Mouse (Mus musculus) heart, embryonic 13.5 days (tissue): Measurements from ENCODE around the gene Icosl. TPM values are rescaled to one million over a fixed set of nuclear protein-coding genes. Genes with fewer than 3 reads are reported as not detected.
"Not testable (repeated sequence)": the region's sequence is repeated elsewhere in the genome, so short reads cannot be mapped to it uniquely, and the experiment has no call there.

Source experiments
- ATAC-seq: fragments of 200-750 bp; cut with Nextera tagmentation; 2 replicates; pipeline ENCODE4 v1.8.0; 2017; ENCODE audit warnings: moderate TSS enrichment; ENCODE audit not compliant: insufficient number of reproducible peaks, low FRiP score, low TSS enrichment; ENCODE audit errors: extremely low read depth
- H3K27ac ChIP-seq: fragments of 300-500 bp; sonication (generic); replicated peaks from 2 replicates; pipeline ENCODE4 v1.5.1; 2015; ENCODE audit warnings: moderate library complexity, mild to moderate bottlenecking, inconsistent platforms
- H3K27me3 ChIP-seq: fragments of 300-500 bp; sonication (generic); replicated peaks from 2 replicates; pipeline ENCODE4 v1.6.1; 2015; ENCODE audit warnings: mild to moderate bottlenecking, inconsistent platforms
- H3K36me3 ChIP-seq: fragments of 300-500 bp; sonication (generic); 2 replicates; pipeline ENCODE4 v1.6.1; 2015; ENCODE audit warnings: mild to moderate bottlenecking, inconsistent platforms
- H3K4me1 ChIP-seq: fragments of 300-500 bp; sonication (generic); 2 replicates; pipeline ENCODE4 v1.6.1; 2015; ENCODE audit warnings: inconsistent platforms
- H3K4me2 ChIP-seq: fragments of 300-500 bp; sonication (generic); 2 replicates; pipeline ENCODE4 v1.6.1; 2015; ENCODE audit warnings: inconsistent platforms, mild to moderate bottlenecking, moderate library complexity
- H3K4me3 ChIP-seq: fragments of 300-500 bp; sonication (generic); 2 replicates; pipeline ENCODE4 v1.5.1; 2015; ENCODE audit warnings: moderate library complexity, mild to moderate bottlenecking, inconsistent platforms
- H3K9ac ChIP-seq: fragments of 300-500 bp; sonication (generic); 2 replicates; pipeline ENCODE4 v1.6.1; 2015; ENCODE audit warnings: inconsistent platforms, mild to moderate bottlenecking, moderate library complexity
- H3K9me3 ChIP-seq: fragments of 300-500 bp; sonication (generic); 2 replicates; pipeline ENCODE4 v1.6.1; 2016; ENCODE audit warnings: inconsistent platforms
- WGBS: fragments of 180-500 bp; shearing (Covaris S2); methylation state at CpG from one replicate; pipeline ENCODE4 v1.1.7; 2015; ENCODE audit warnings: mixed read lengths; 5-methylcytosine and 5-hydroxymethylcytosine counted together
- polyA plus RNA-seq: library from polyadenylated mRNA; unstranded; fragments of >200 nt; fragmentation: Nextera tagmentation; extraction: Ambion mirVana; gene quantifications from 2 replicates; pipeline ENCODE4 v1.2.1, GENCODE M21; 2015

The Icosl gene
- polyA plus RNA-seq, result 1.3 and 1.8 TPM in 2 replicates

DNA sequence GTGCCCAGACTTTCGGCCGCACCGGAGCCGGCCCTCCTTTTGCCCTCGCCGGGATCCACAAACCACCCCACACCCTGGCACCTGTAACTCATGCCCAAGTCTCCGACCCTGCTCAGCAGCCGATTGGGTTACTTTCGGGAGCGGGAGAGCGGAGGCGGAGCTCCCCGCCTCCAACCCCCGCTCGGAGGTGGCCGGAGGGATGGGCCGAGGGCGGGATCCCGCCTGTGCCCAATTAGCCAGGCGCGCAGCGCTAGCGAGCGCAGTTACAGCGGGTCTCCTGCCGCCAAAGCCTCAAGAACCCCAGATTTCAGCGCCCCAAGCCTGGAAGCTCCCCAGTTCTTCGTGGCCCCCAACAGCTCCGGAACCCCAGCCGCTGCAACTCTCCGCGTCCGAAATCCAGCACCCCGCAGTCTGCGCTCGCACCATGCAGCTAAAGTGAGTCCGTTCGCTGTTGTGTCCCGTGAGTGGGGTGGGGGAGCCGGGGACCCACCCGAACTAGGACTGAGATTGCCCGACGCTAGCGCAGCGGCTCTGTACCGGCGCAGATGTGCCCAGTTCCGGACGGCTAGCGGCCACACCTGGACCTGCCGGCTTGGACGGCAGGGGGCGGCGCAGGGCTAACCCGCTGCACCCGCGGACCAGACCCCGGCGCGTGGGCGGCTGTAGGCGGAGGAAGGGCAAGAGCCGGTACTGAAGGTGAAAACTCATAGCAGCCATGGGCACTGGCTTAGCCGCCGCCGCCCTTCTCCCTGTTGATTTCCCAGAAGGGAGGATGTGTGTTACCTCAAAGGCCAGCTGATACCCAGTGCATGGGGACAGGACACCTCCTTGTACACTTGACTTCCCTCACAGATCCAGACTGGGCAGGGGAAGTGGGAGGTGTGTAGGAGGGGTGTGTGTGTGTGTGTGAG, at the start of gene Icosl:
Icosl (plus strand) TSS at position 202 of the 911 bp plus-strand sequence.
- H3K27ac ChIP-seq, result no peak within 1 kb of the TSS
- WGBS, result under 1% methylated on average over 66 of the region's 66 CpGs

DNA sequence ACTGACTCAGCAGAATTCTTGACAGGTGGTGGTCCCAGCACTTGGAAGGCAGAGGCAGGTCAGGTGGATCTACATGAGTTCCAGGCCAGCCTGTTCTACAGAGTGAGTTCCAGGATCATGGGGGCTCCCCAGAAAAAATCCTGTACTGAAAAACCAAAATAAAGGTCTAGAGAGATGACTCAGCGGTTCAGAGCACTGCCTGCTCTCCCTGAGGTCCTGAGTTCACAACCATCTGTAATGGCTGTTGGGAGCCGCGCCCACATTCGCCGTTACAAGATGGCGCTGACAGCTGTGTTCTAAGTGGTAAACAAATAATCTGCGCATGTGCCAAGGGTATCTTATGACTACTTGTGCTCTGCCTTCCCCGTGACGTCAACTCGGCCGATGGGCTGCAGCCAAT, 49.1 kb upstream of the Icosl start:
- H3K4me1 ChIP-seq, H3K27me3 ChIP-seq, H3K9me3 ChIP-seq, H3K4me3 ChIP-seq, H3K9ac ChIP-seq, H3K27ac ChIP-seq, H3K4me2 ChIP-seq, H3K36me3 ChIP-seq, ATAC-seq: not testable (repeated sequence)
- WGBS, result 92% methylated on average over 6 of the region's 11 CpGs

More for the DNA sequence above, at the start of gene Icosl:
- H3K27me3 ChIP-seq, result peaks cover 38% of the 10 kb centered on the region
- H3K9ac ChIP-seq, result peak within 1 kb of the TSS; percentile 85
- no peaks in the 10 kb centered on the region for H3K36me3 ChIP-seq
- peak within 1 kb of the TSS; percentile 74 for H3K4me3 ChIP-seq
- peak; percentile 79 for ATAC-seq
- peak within 1 kb of the TSS; percentile 100 for H3K4me2 ChIP-seq
- H3K4me1 ChIP-seq, result peaks cover 9% of the 10 kb centered on the region
- H3K9me3 ChIP-seq, result no peaks in the 10 kb centered on the region

DNA sequence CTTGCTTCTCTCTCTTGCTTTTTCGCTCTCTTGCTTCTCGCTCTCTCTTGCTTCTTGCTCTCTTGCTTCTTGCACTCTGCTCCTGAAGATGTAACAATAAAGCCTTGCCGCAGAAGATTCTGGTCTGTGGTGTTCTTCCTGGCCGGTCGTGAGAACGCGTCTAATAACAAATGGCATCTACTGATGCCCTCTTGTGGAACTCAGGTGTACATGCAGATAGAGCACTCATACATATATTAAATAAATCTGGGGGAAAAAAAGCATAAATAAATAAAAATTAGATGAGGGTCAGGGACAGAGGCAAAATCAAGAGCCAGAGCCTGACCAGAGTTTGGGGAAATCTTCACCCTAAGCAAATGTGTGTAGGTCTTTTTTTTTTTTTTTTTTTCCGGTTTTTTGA, 43.6 kb upstream of the Icosl start:
- H3K4me2 ChIP-seq, H3K27me3 ChIP-seq, H3K27ac ChIP-seq, H3K4me1 ChIP-seq, H3K9me3 ChIP-seq, H3K9ac ChIP-seq, H3K4me3 ChIP-seq, ATAC-seq, H3K36me3 ChIP-seq: not testable (repeated sequence)
- WGBS, result 81% methylated on average over 6 of the region's 8 CpGs

- Histone ChIP-seq H3K36me3 (no peaks in the 10 kb centered on the region), H3K9me3 (no peaks in the 10 kb centered on the region), H3K4me1 (no peaks in the 10 kb centered on the region), H3K9ac (no peak overlapping the region), H3K4me3 (no peak overlapping the region), H3K27me3 (no peaks in the 10 kb centered on the region), H3K4me2 (no peak overlapping the region), H3K27ac (no peak overlapping the region)
- ATAC-seq, result no peak
- 4% methylated on average over 5 of the region's 5 CpGs for WGBS
Observed at GRCm38 (mm10) chr10:78028129-78028528, 41.0 kb upstream of the Icosl start.

GRCm38 (mm10) chr10:78029080-78029479, 40.0 kb upstream of the Icosl start:
- no peak overlapping the region for H3K4me2 ChIP-seq

GRCm38 (mm10) chr10:78031987-78032386, 37.1 kb upstream of the Icosl start:
- no peak overlapping the region for H3K9ac ChIP-seq
- no peaks in the 10 kb centered on the region for H3K36me3 ChIP-seq
- no peaks in the 10 kb centered on the region for H3K4me1 ChIP-seq
- no peak overlapping the region for H3K4me2 ChIP-seq
- ATAC-seq, result no peak
- H3K9me3 ChIP-seq, result no peaks in the 10 kb centered on the region
- H3K27me3 ChIP-seq, result peaks cover 9% of the 10 kb centered on the region; the same call in 1 of the 2 replicates
- no peak overlapping the region for H3K4me3 ChIP-seq
- H3K27ac ChIP-seq, result no peak overlapping the region
- 63% methylated on average over 2 of the region's 2 CpGs for WGBS

More at GRCm38 (mm10) chr10:78029080-78029479, 40.0 kb upstream of the Icosl start:
- Histone ChIP-seq H3K4me1 (no peaks in the 10 kb centered on the region), H3K36me3 (no peaks in the 10 kb centered on the region), H3K27ac (no peak overlapping the region), H3K9ac (no peak overlapping the region), H3K4me3 (no peak overlapping the region), H3K27me3 (no peaks in the 10 kb centered on the region), H3K9me3 (no peaks in the 10 kb centered on the region)
- WGBS, result 86% methylated on average over 1 of the region's 1 CpGs
- ATAC-seq, result no peak

GRCm38 (mm10) chr10:78037139-78037538, 32.0 kb upstream of the Icosl start:
- WGBS, result 65% methylated on average over 4 of the region's 4 CpGs
- Histone ChIP-seq H3K27me3 (peaks cover 20% of the 10 kb centered on the region), H3K4me1 (no peaks in the 10 kb centered on the region), H3K4me3 (no peak overlapping the region), H3K4me2 (no peak overlapping the region), H3K27ac (no peak overlapping the region), H3K9ac (no peak overlapping the region), H3K36me3 (no peaks in the 10 kb centered on the region), H3K9me3 (no peaks in the 10 kb centered on the region)
- ATAC-seq, result no peak

- WGBS, result 90% methylated on average over 5 of the region's 5 CpGs
- Histone ChIP-seq H3K9me3 (no peaks in the 10 kb centered on the region), H3K27me3 (peaks cover 35% of the 10 kb centered on the region), H3K4me3 (no peak within 1 kb of the TSS), H3K4me2 (no peak within 1 kb of the TSS), H3K9ac (no peak within 1 kb of the TSS), H3K4me1 (peaks cover 9% of the 10 kb centered on the region; the same call in 1 of the 2 replicates), H3K27ac (no peak within 1 kb of the TSS), H3K36me3 (no peaks in the 10 kb centered on the region)
- ATAC-seq, result no peak
Observed at GRCm38 (mm10) chr10:78041647-78042046, 27.5 kb upstream of the Icosl start, which contains the start of gene Dnmt3l. Gene Dnmt3l (plus strand): TSS chr10:78041947.

DNA sequence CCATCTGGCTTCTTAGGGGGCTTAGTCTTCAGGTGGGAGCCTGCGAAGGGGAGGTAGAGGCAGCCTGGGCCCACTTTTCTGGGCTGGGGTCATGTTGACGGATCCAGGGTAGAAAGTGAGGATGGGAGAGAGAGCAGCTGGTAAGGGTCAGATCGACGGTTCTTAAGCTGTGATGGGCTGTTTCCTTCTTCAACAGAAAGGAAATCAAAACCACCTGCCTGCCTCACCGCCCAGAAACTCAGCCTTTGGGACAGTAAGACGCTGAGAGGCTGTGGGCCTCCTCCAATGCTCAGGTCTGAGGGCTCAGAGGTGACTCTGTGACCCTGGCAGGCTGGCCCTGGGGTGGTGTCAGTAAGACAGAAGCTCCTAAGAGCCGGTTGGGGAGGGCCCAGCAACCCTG, 27.0 kb upstream of the Icosl start:
- Histone ChIP-seq H3K27ac (no peak overlapping the region), H3K4me3 (no peak overlapping the region), H3K9me3 (no peaks in the 10 kb centered on the region), H3K27me3 (peaks cover 34% of the 10 kb centered on the region), H3K4me2 (no peak overlapping the region), H3K36me3 (no peaks in the 10 kb centered on the region), H3K4me1 (peaks cover 9% of the 10 kb centered on the region; the same call in 1 of the 2 replicates), H3K9ac (no peak overlapping the region)
- ATAC-seq, result no peak
- WGBS, result 65% methylated on average over 7 of the region's 7 CpGs

GRCm38 (mm10) chr10:78042697-78043405, 26.3 kb upstream of the Icosl start:
- WGBS, result 50% methylated on average over 14 of the region's 14 CpGs
- Histone ChIP-seq H3K36me3 (no peaks in the 10 kb centered on the region), H3K27ac (no peak overlapping the region), H3K27me3 (peaks cover 34% of the 10 kb centered on the region), H3K4me2 (peak overlapping the region; percentile 65), H3K9ac (no peak overlapping the region; the same call in 1 of the 2 replicates), H3K4me1 (peaks cover 9% of the 10 kb centered on the region; the same call in 1 of the 2 replicates), H3K9me3 (no peaks in the 10 kb centered on the region), H3K4me3 (peak overlapping the region; percentile 40)
- no peak for ATAC-seq

DNA sequence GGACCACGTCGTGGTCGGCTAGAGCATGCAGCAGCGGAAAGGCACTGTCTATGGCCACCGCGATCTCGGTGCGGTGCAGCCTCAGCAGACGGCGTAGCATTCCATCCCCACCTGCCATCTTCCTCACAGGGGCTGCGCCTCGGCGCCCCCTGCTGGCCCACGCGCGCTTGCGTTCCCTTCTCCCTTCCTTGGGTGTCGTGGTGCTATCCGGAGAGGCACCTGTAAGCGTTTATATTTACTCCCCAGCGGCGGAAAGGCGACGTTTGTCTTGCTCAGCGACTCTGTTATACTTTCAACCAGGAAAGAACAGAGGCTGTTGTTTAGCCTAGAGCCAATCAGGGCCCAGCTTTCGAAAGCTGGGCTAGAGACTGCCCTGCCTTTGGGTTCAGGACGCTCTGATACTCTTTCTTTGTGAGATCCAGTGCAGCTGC, 25.7 kb upstream of the Icosl start, which contains the start of gene Aire:
Aire (minus strand) TSS at position 205 of the 431 bp plus-strand sequence.
- WGBS, result 3% methylated on average over 27 of the region's 27 CpGs
- peak within 1 kb of the TSS; percentile 67 for H3K9ac ChIP-seq

More for the DNA sequence above, 25.7 kb upstream of the Icosl start, which contains the start of gene Aire:
- Histone ChIP-seq H3K27ac (no peak within 1 kb of the TSS), H3K9me3 (no peaks in the 10 kb centered on the region), H3K4me3 (peak within 1 kb of the TSS; percentile 40), H3K27me3 (peaks cover 34% of the 10 kb centered on the region), H3K36me3 (no peaks in the 10 kb centered on the region), H3K4me1 (peaks cover 9% of the 10 kb centered on the region; the same call in 1 of the 2 replicates), H3K4me2 (peak within 1 kb of the TSS; percentile 65)
- ATAC-seq, result no peak
